Mouse (Mus musculus) intestine, postnatal 0 days (tissue): ENCODE data around the gene Art4. TPM values are rescaled to one million over a fixed set of nuclear protein-coding genes. Genes with fewer than 3 reads are reported as not detected.

Experiments used
- ATAC-seq: fragments of 200-750 bp; cut with Nextera tagmentation; 2 replicates; pipeline ENCODE4 v1.8.0; 2017; ENCODE audit warnings: mild to moderate bottlenecking, moderate TSS enrichment, moderate library complexity
- H3K27ac ChIP-seq: fragments of 300-500 bp; sonication (generic); 2 replicates; pipeline ENCODE4 v1.5.1; 2014; ENCODE audit warnings: mild to moderate bottlenecking, low read depth, low read length, moderate library complexity
- H3K27me3 ChIP-seq: fragments of 300-500 bp; sonication (generic); replicated peaks from 2 replicates; pipeline ENCODE4 v1.6.1; 2014; ENCODE audit warnings: low read length, mixed read lengths; ENCODE audit not compliant: control insufficient read depth, insufficient read depth
- H3K36me3 ChIP-seq: fragments of 300-500 bp; sonication (generic); 2 replicates; pipeline ENCODE4 v1.6.1; 2014; ENCODE audit warnings: mild to moderate bottlenecking, moderate library complexity; ENCODE audit not compliant: control insufficient read depth, insufficient read depth
- H3K4me1 ChIP-seq: fragments of 300-500 bp; sonication (generic); replicated peaks from 2 replicates; pipeline ENCODE4 v1.6.1; 2014; ENCODE audit warnings: antibody characterized with exemption, low read length, mixed read lengths; ENCODE audit not compliant: control insufficient read depth, insufficient read depth
- H3K4me2 ChIP-seq: fragments of 300-500 bp; sonication (generic); replicated peaks from 2 replicates; pipeline ENCODE4 v1.6.1; 2014; ENCODE audit warnings: low read depth, mild to moderate bottlenecking, moderate library complexity
- H3K4me3 ChIP-seq: fragments of 300-500 bp; sonication (generic); 2 replicates; pipeline ENCODE4 v1.5.1; 2014; ENCODE audit warnings: low read depth, low read length
- H3K9ac ChIP-seq: fragments of 300-500 bp; sonication (generic); 2 replicates; pipeline ENCODE4 v1.6.1; 2014; ENCODE audit warnings: mild to moderate bottlenecking, low read depth, low read length
- H3K9me3 ChIP-seq: fragments of 300-500 bp; sonication (generic); 2 replicates; pipeline ENCODE4 v1.6.1; 2016; ENCODE audit warnings: mixed run types; ENCODE audit not compliant: control insufficient read depth
- CTCF ChIP-seq: sonication (generic); IDR thresholded peaks from 2 replicates; pipeline ENCODE4 v1.5.1; 2016; ENCODE audit warnings: low read depth, mild to moderate bottlenecking, control low read depth, antibody characterized with exemption, moderate library complexity
- WGBS: fragments of 180-500 bp; shearing (Covaris S2); extraction: QIAGEN DNeasy Blood & Tissue Kit; methylation state at CpG from one replicate; pipeline ENCODE4 v1.1.7; 2014; 5-methylcytosine and 5-hydroxymethylcytosine counted together
- polyA plus RNA-seq: library from polyadenylated mRNA; unstranded; fragments of >200 nt; fragmentation: Nextera tagmentation; extraction: Ambion mirVana; gene quantifications from 2 replicates; pipeline ENCODE4 v1.2.1, GENCODE M21; 2015

Art4 gene
- polyA plus RNA-seq, 1 experiment from 2014 or later, result 0.55 TPM

DNA sequence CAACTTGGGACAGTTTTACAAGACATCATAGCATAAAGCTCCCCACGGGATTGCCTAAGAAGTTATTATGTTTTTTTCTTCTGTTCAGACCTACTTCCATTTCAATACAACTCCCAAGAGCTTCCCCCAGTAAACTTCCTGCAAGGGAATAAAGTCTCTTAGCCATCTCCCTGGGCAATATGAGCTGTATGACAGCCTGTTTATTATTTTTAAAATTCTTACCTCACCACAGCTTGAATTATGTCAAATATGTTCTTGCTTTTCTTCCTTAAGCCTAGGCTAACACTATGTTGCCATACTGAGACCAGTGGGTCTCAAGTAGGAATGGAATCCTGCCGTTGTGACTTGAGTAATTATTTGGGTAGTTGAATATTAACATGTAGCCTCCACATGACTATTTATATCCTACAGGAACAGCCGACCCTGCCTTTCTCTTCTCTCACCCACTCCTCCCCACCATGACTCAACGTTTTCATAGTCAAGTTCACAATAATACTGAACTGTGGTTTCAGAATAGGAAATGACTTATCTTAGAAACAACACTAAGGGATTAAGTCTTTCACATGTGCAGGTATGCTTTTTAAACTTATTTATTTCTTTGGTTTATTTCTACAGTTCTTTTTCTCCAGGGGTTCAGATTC, 43.0 kb upstream of the Art4 start:
- Histone ChIP-seq H3K27ac (no peak overlapping the region), H3K9me3 (no peaks in the 10 kb centered on the region), H3K4me1 (no peaks in the 10 kb centered on the region), H3K4me2 (no peak overlapping the region), H3K27me3 (no peaks in the 10 kb centered on the region), H3K36me3 (no peaks in the 10 kb centered on the region), H3K9ac (no peak overlapping the region), H3K4me3 (no peak overlapping the region)
- no peak for ATAC-seq
- no peak for TF ChIP-seq CTCF
- WGBS, result 24% methylated on average over 4 of the region's 4 CpGs

- WGBS, result 76% methylated on average over 2 of the region's 2 CpGs
- TF ChIP-seq CTCF, result no peak
- Histone ChIP-seq H3K36me3 (no peaks in the 10 kb centered on the region), H3K27ac (no peak overlapping the region), H3K4me1 (no peaks in the 10 kb centered on the region), H3K27me3 (no peaks in the 10 kb centered on the region), H3K4me2 (no peak overlapping the region), H3K4me3 (no peak overlapping the region), H3K9ac (no peak overlapping the region), H3K9me3 (no peaks in the 10 kb centered on the region)
- no peak for ATAC-seq
Observed at GRCm38 (mm10) chr6:136898954-136899353, 41.4 kb upstream of the Art4 start.

- no peak overlapping the region for H3K4me2 ChIP-seq
- no peak overlapping the region for H3K9ac ChIP-seq
- H3K36me3 ChIP-seq, result no peaks in the 10 kb centered on the region
- H3K9me3 ChIP-seq, result no peaks in the 10 kb centered on the region
- no peaks in the 10 kb centered on the region for H3K27me3 ChIP-seq
- H3K4me3 ChIP-seq, result no peak overlapping the region
- TF ChIP-seq CTCF, result no peak
- WGBS, result 44% methylated on average over 4 of the region's 4 CpGs
- H3K27ac ChIP-seq, result no peak overlapping the region
- no peaks in the 10 kb centered on the region for H3K4me1 ChIP-seq
- no peak for ATAC-seq
Observed at GRCm38 (mm10) chr6:136898222-136898621, 40.7 kb upstream of the Art4 start.

DNA sequence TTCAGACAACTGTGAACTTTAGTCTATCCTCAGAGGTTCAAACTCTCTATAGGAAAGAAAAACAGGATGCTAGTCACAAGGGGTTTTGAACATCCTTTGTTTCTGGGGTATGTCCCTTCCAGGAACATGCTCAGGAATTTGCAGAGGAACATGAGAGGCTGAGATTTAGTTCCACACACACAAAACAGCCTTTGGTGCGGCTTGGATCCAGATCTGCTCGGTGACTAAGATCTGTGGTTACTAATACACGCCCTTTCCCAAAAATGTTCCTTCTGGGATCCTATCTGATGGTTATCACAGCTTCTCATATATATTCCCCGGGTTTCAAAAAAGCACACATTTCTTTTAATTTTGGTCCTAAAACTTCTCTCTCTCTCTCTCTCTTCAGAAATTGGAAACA, 40.3 kb upstream of the Art4 start:
- Histone ChIP-seq H3K27me3 (no peaks in the 10 kb centered on the region), H3K9me3 (no peaks in the 10 kb centered on the region), H3K9ac (no peak overlapping the region), H3K36me3 (no peaks in the 10 kb centered on the region), H3K4me1 (no peaks in the 10 kb centered on the region), H3K4me3 (no peak overlapping the region), H3K27ac (no peak overlapping the region), H3K4me2 (no peak overlapping the region)
- no peak for ATAC-seq
- no peak for TF ChIP-seq CTCF
- 70% methylated on average over 4 of the region's 4 CpGs for WGBS

GRCm38 (mm10) chr6:136894532-136895339, 37.2 kb upstream of the Art4 start:
- Histone ChIP-seq H3K9me3 (no peaks in the 10 kb centered on the region), H3K4me2 (no peak overlapping the region), H3K9ac (no peak overlapping the region), H3K27ac (no peak overlapping the region), H3K4me3 (no peak overlapping the region), H3K27me3 (no peaks in the 10 kb centered on the region), H3K4me1 (no peaks in the 10 kb centered on the region), H3K36me3 (no peaks in the 10 kb centered on the region)
- no peak for ATAC-seq
- TF ChIP-seq CTCF, result no peak
- WGBS, result 31% methylated on average over 15 of the region's 15 CpGs

DNA sequence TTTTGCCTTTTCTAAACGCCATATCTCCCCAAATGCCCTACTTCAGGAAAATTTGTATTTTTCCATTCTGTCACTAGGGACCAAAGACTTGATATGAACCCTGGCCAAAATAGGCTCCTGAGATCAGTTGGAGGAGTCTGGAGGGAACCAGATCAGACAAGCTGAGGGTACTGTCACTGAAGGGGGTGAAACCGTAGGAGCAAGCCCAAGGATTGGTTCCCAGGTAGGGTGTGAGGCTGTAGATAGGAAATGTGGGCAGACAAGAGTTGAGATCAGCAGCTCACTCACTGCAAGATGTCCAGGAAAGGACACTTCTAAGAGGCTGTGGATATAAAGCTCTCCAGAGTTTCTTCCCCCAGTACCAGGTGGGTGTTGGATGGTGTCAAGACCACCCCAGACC, 34.5 kb upstream of the Art4 start:
- ATAC-seq, result no peak
- Histone ChIP-seq H3K27ac (no peak overlapping the region), H3K9me3 (no peaks in the 10 kb centered on the region), H3K4me1 (no peaks in the 10 kb centered on the region), H3K9ac (no peak overlapping the region), H3K4me2 (no peak overlapping the region), H3K36me3 (no peaks in the 10 kb centered on the region), H3K27me3 (no peaks in the 10 kb centered on the region), H3K4me3 (no peak overlapping the region)
- TF ChIP-seq CTCF, result no peak
- WGBS, result 94% methylated on average over 2 of the region's 2 CpGs
